Mouse (Mus musculus) spleen, adult 2 months (tissue): ENCODE measurements around the gene Insm1.

ENCODE experiments used
- CTCF ChIP-seq: fragments of 200-500 bp; IDR thresholded peaks from 2 replicates; pipeline ENCODE4 v1.5.1; 2011; ENCODE audit warnings: mild to moderate bottlenecking, inconsistent platforms; ENCODE audit not compliant: insufficient read depth, insufficient read length, insufficient replicate concordance; ENCODE audit errors: extremely low read depth
- POLR2A ChIP-seq: fragments of 200-500 bp; IDR thresholded peaks from 2 replicates; pipeline ENCODE4 v1.6.1; 2011; ENCODE audit warnings: low read depth, low read length, inconsistent platforms

DNA sequence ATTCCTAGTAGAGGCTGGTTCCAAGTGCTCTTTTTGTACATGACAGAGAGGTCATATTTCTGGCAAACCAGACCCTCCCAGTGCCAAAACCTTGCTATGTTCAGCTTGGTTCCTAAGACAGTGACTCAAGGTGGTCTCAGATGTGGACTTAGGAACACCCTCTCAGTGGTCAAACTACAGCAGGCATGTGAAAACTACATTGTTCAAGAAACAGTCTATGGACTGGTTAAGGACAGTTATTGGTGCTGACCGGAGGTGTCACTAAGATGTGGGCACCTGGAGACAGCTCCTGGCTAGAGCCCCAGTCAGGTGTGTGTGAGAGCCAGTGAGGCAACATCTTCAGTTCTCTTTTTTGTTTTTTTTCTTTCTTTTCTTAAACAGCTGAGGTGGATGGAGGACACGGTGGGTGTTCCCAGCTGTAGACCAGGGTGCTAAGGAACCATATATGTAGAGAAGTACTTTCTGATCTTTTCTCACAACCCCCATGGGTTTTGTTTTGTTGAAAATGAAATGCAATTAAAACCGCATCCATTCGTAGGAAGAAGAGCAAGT lies 17.6 kb downstream of the Insm1 start:
- TF ChIP-seq CTCF (no peak), POLR2A (no peak)
